Mouse (Mus musculus) heart, embryonic 10.5 days (tissue): Measurements from ENCODE around the gene Zfp978. TPM values are rescaled to one million over a fixed set of nuclear protein-coding genes. Genes with fewer than 3 reads are reported as not detected.
A peak's percentile ranks its signal among the peaks of the same experiment; 100 is the strongest.
"Not testable (repeated sequence)": the region's sequence is repeated elsewhere in the genome, so short reads cannot be mapped to it uniquely, and the experiment has no call there.

Experiments used
- DNase-seq: peaks from one replicate; pipeline ENCODE4 v3.0.0-alpha.2; 2017; ENCODE audit warnings: low spot score
- H3K27ac ChIP-seq: fragments of 300-500 bp; sonication (generic); 2 replicates; pipeline ENCODE4 v1.5.1; 2016; ENCODE audit warnings: mild to moderate bottlenecking
- H3K27me3 ChIP-seq: fragments of 300-500 bp; sonication (generic); 2 replicates; pipeline ENCODE4 v1.6.1; 2016; ENCODE audit warnings: mild to moderate bottlenecking; ENCODE audit not compliant: poor library complexity, insufficient read depth, severe bottlenecking
- H3K36me3 ChIP-seq: fragments of 300-500 bp; sonication (generic); 2 replicates; pipeline ENCODE4 v1.6.1; 2016; ENCODE audit warnings: mild to moderate bottlenecking, moderate library complexity
- H3K4me1 ChIP-seq: fragments of 300-500 bp; sonication (generic); 2 replicates; pipeline ENCODE4 v1.6.1; 2016; ENCODE audit warnings: mild to moderate bottlenecking
- H3K4me3 ChIP-seq: fragments of 300-500 bp; sonication (generic); 2 replicates; pipeline ENCODE4 v1.5.1; 2016; ENCODE audit warnings: mild to moderate bottlenecking, moderate library complexity
- H3K9me3 ChIP-seq: fragments of 300-500 bp; sonication (generic); 2 replicates; pipeline ENCODE4 v1.6.1; 2016; ENCODE audit warnings: mild to moderate bottlenecking, moderate library complexity
- WGBS: fragments of 180-500 bp; shearing (Covaris S2); methylation state at CpG from one replicate; pipeline ENCODE4 v1.1.7; 2016; 5-methylcytosine and 5-hydroxymethylcytosine counted together
- polyA plus RNA-seq: library from polyadenylated mRNA; unstranded; fragments of >200 nt; fragmentation: Nextera tagmentation; extraction: Ambion mirVana; gene quantifications from 2 replicates; pipeline ENCODE4 v1.2.1, GENCODE M21; 2016

Gene Zfp978
- polyA plus RNA-seq, 1 experiment from 2014 or later = 0.14 TPM

- WGBS = under 1% methylated on average over 62 of the region's 75 CpGs
- Histone ChIP-seq H3K36me3 (peaks cover 9% of the 10 kb centered on the region), H3K9me3 (peaks cover 49% of the 10 kb centered on the region), H3K4me3 (peak overlapping the region; percentile 60), H3K27ac (peak overlapping the region; percentile 87), H3K4me1 (no peaks in the 10 kb centered on the region), H3K27me3 (no peaks in the 10 kb centered on the region)
- peak; percentile 84 for DNase-seq
Observed at GRCm38 (mm10) chr4:147406735-147407462, 45.8 kb downstream of the Zfp978 start.

GRCm38 (mm10) chr4:147407463-147407822 lies 46.3 kb downstream of the Zfp978 start:
- 3% methylated on average over 13 of the region's 13 CpGs for WGBS
- Histone ChIP-seq H3K27ac (peak overlapping the region; percentile 87), H3K4me1 (no peaks in the 10 kb centered on the region), H3K36me3 (peaks cover 9% of the 10 kb centered on the region), H3K4me3 (peak overlapping the region; percentile 60), H3K9me3 (peaks cover 44% of the 10 kb centered on the region), H3K27me3 (no peaks in the 10 kb centered on the region)
- DNase-seq = no peak

- H3K27me3 ChIP-seq, H3K27ac ChIP-seq: not testable (repeated sequence)
- 55% methylated on average over 1 of the region's 1 CpGs for WGBS
Observed at GRCm38 (mm10) chr4:147416365-147416764, 55.3 kb downstream of the Zfp978 start.

GRCm38 (mm10) chr4:147417157-147417778 lies 56.2 kb downstream of the Zfp978 start:
- DNase-seq = peak; percentile 79
- H3K4me1 ChIP-seq = no peaks in the 10 kb centered on the region
- H3K4me3 ChIP-seq = no peak overlapping the region
- peaks cover 35% of the 10 kb centered on the region for H3K9me3 ChIP-seq
- H3K27me3 ChIP-seq = no peaks in the 10 kb centered on the region
- no peak overlapping the region for H3K27ac ChIP-seq
- WGBS = 59% methylated on average over 8 of the region's 8 CpGs
- no peaks in the 10 kb centered on the region for H3K36me3 ChIP-seq

More at GRCm38 (mm10) chr4:147416365-147416764, 55.3 kb downstream of the Zfp978 start:
- H3K36me3 ChIP-seq, H3K4me1 ChIP-seq, H3K4me3 ChIP-seq: not testable (repeated sequence)
- peak; percentile 77 for DNase-seq
- peaks cover 36% of the 10 kb centered on the region for H3K9me3 ChIP-seq

GRCm38 (mm10) chr4:147417921-147418320 lies 56.8 kb downstream of the Zfp978 start:
- H3K4me1 ChIP-seq = no peaks in the 10 kb centered on the region
- no peaks in the 10 kb centered on the region for H3K36me3 ChIP-seq
- WGBS = 63% methylated on average over 10 of the region's 10 CpGs
- H3K27me3 ChIP-seq = no peaks in the 10 kb centered on the region
- no peak overlapping the region for H3K4me3 ChIP-seq
- peaks cover 35% of the 10 kb centered on the region for H3K9me3 ChIP-seq
- H3K27ac ChIP-seq = no peak overlapping the region
- peak; percentile 74 for DNase-seq

GRCm38 (mm10) chr4:147418333-147418732 lies 57.2 kb downstream of the Zfp978 start:
- peaks cover 39% of the 10 kb centered on the region for H3K9me3 ChIP-seq
- not testable (repeated sequence) for H3K27me3 ChIP-seq, H3K27ac ChIP-seq, H3K4me1 ChIP-seq, H3K36me3 ChIP-seq, DNase-seq, H3K4me3 ChIP-seq
- WGBS = 51% methylated on average over 7 of the region's 7 CpGs

GRCm38 (mm10) chr4:147419190-147419589 lies 58.1 kb downstream of the Zfp978 start:
- not testable (repeated sequence) for H3K27me3 ChIP-seq, DNase-seq, H3K27ac ChIP-seq, H3K4me3 ChIP-seq, H3K4me1 ChIP-seq, H3K36me3 ChIP-seq
- peaks cover 45% of the 10 kb centered on the region for H3K9me3 ChIP-seq
- 78% methylated on average over 8 of the region's 8 CpGs for WGBS

- 80% methylated on average over 5 of the region's 5 CpGs for WGBS
- H3K4me3 ChIP-seq, H3K36me3 ChIP-seq, H3K4me1 ChIP-seq, H3K27ac ChIP-seq, H3K27me3 ChIP-seq: not testable (repeated sequence)
- H3K9me3 ChIP-seq = peaks cover 46% of the 10 kb centered on the region
- peak; percentile 80 for DNase-seq
Observed at GRCm38 (mm10) chr4:147419756-147420590, 58.9 kb downstream of the Zfp978 start.

- H3K9me3 ChIP-seq = peaks cover 53% of the 10 kb centered on the region
- 63% methylated on average over 3 of the region's 3 CpGs for WGBS
Observed at GRCm38 (mm10) chr4:147420794-147421193, 59.7 kb downstream of the Zfp978 start.

GRCm38 (mm10) chr4:147421316-147421715 lies 60.2 kb downstream of the Zfp978 start:
- DNase-seq = not testable (repeated sequence)
- 16% methylated on average over 1 of the region's 1 CpGs for WGBS

More at GRCm38 (mm10) chr4:147420794-147421193, 59.7 kb downstream of the Zfp978 start:
- no peak for DNase-seq
- Histone ChIP-seq H3K27ac (no peak overlapping the region), H3K27me3 (no peaks in the 10 kb centered on the region), H3K36me3 (no peaks in the 10 kb centered on the region), H3K4me1 (no peaks in the 10 kb centered on the region), H3K4me3 (no peak overlapping the region)

GRCm38 (mm10) chr4:147423140-147423539 lies 62.0 kb downstream of the Zfp978 start:
- peaks cover 32% of the 10 kb centered on the region for H3K9me3 ChIP-seq
- H3K4me3 ChIP-seq = no peak overlapping the region
- H3K4me1 ChIP-seq = no peaks in the 10 kb centered on the region
- H3K36me3 ChIP-seq = no peaks in the 10 kb centered on the region
- 44% methylated on average over 3 of the region's 3 CpGs for WGBS
- no peak overlapping the region for H3K27ac ChIP-seq
- H3K27me3 ChIP-seq = no peaks in the 10 kb centered on the region
- peak; percentile 82 for DNase-seq

More at GRCm38 (mm10) chr4:147421316-147421715, 60.2 kb downstream of the Zfp978 start:
- H3K9me3 ChIP-seq = peaks cover 49% of the 10 kb centered on the region
- not testable (repeated sequence) for H3K27me3 ChIP-seq, H3K4me1 ChIP-seq, H3K36me3 ChIP-seq, H3K4me3 ChIP-seq, H3K27ac ChIP-seq

- Histone ChIP-seq H3K9me3 (peaks cover 32% of the 10 kb centered on the region), H3K36me3 (no peaks in the 10 kb centered on the region), H3K4me3 (no peak overlapping the region), H3K27ac (no peak overlapping the region), H3K27me3 (no peaks in the 10 kb centered on the region), H3K4me1 (no peaks in the 10 kb centered on the region)
- peak; percentile 79 for DNase-seq
- 62% methylated on average over 4 of the region's 4 CpGs for WGBS
Observed at GRCm38 (mm10) chr4:147423641-147424298, 62.7 kb downstream of the Zfp978 start.
